Mouse (Mus musculus): Measurements from ENCODE around the gene Cox20.
"Not testable (repeated sequence)": the region's sequence is repeated elsewhere in the genome, so short reads cannot be mapped to it uniquely, and the experiment has no call there.

Cox20 gene

DNA sequence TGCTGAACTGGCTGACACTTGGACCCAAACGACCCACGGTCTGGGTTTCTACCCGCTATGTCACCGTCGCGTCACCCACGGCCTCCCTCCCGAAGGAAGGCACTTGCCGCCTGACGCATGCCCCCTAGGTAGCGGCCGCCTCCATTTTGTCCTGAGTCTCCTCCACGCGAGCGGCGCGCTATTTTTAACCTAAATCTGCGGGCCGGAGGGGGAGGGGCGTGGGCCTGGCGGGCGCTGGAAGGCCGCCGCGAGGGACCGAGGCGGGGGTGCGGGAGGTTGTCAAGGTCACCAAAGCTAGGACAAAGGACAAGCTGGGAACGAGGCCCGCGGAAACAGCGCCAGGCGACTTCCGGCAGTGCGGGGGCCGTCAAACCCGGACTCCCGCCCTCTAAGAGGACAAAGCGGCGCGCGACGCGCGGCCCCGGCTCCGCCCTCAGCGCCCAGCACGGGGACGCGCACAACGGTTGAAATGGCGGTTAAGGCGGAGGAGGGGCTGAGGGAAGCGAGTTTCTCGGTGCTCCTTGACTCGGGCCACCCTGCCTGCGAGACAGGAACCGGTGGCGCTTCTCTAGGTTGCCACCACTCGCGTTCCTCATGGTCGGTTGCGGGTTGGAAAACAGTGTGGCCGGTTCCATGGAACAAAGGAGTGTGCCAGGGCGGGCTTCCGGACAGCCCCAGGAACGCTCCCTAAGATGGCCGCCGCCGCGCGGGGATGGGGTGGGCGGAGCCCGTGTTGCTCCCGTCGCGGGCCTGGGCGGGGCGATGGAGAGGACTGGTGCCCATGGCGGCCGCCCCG, at the start of gene Cox20:
Cox20 (plus strand) TSS at position 742 of the 796 bp plus-strand sequence.
- peak; percentile 95 to 97 for DNase-seq (ENCODE audit: low spot score in 2 of 2)

DNA sequence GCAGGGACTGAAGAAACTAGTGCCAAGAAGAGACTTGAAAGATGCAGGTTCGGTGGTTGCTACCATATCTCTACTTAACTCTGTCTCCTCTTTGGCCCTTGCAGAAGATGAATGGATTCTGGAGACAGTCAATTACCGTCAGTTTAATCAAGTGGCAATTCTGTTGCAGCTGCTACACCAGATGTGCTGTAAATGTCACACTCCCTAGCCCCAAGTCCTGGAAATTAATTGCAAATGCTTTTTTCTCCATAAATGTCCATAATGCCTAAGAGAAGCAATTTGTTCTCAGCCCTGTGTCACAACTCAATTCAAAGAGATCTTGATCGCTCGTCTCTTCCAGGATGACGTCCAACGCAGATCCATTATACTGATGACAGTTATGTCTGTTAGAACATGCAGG, 48.3 kb upstream of the Cox20 start:
- DNase-seq (ENCODE audit: low spot score in 2 of 2), result no peak

DNA sequence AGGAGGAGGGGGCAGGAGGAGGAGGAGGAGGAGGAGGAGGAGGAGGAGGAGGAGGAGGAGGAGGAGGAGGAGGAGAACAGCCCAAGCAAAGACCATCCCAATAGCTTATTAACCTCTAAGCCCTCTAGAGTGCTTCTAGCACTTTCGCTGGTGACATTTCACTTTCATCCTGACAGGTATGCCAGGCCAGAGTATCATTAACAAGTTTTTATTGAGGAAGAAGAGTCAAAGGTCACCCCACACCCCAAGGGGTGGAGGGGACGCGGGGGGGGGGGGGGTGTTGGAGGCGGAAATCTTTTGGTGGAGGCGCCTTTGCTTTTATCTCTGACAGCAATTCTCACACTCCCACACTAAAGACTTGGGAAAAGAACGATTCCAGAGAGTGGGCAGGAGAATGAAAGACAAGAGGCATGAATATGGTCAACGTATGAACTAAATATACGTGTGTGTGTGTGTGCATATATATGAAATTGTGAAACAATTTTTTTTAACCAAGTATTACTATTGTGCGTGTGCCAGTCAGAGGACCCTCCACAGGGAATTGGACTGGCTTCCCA, 43.7 kb upstream of the Cox20 start:
- DNase-seq (ENCODE audit: low spot score in 2 of 2), result no peak

DNA sequence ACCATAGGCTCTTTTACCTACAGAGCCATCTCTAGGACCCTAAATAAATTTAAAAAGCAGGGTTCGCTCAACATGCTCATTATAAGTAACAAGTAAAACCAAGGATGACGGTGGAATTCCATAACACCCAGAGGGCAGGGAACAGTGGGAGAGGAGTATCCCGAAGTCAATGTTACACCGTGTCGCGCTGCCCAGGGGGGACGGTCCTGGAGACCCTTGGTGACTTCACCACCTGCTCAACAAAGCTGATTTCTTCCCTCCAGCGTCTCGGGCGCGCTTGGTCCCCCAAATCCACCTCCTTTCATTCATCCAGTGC, 43.2 kb upstream of the Cox20 start:
- no peak for DNase-seq (ENCODE audit: low spot score in 2 of 2)

DNA sequence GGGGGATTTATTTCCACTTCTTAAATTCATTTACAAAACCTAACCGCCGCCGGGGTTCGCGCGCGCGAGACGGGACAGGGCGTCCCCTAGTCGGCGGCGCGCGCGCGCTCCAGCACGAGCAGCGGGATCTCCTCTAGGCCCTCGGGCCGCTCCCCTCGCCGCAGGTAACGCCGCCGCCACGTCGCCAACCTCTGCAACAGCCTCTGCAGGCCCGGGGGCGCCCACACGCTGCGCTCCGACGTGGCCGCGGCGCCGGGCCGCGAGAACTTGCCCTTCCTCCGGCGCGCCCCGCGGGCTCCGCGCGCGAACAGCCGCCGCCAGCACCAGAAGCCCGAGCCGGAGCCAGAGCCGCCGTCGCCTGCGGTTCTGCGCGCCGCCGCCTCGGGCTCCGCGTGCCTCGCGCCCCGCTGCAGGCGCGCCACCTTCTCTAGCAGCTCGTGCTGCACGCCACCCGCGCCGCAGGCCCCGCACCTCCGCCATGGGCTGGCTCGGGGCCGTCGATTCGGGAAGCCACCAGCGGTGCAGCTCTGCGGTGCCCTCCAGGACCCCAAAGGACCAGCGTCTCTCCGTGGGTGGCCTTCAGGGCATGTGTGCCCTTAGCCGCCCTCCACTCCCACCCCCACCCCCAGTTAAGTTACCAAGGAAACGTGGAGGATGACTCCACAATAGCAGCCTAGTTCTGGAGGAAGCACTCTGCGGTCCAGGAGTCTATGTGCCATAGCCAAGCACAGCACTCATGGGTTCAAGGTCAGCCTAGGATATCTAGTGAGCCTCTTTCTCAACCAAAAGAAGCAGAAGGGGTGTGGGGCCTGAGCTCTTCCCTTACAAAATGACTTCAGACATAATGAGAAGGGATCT, 42.6 kb upstream of the Cox20 start:
- peak in 1 of 2 experiments; percentile 4 for DNase-seq (ENCODE audit: low spot score in 2 of 2)

DNA sequence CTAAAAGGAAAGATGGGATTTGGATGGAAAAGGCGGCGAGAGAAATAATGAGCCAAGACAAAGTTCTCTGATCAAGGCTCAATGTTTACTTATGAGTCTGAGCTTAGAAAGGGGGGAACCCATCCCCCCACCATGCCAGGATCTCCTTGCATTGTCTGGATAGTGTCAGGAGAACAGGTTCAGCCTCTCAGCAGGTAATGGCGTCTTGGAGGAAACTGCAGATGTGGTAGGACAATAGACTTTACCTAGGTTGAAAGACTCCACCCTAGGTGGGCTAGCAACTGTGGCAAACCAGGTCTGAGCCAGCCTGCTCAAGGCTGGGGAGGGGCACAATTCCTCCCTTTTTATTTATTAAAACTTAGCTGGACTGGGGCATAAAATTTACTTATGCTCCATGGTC, 35.6 kb upstream of the Cox20 start:
- DNase-seq (ENCODE audit: low spot score in 2 of 2), result not testable (repeated sequence)

DNA sequence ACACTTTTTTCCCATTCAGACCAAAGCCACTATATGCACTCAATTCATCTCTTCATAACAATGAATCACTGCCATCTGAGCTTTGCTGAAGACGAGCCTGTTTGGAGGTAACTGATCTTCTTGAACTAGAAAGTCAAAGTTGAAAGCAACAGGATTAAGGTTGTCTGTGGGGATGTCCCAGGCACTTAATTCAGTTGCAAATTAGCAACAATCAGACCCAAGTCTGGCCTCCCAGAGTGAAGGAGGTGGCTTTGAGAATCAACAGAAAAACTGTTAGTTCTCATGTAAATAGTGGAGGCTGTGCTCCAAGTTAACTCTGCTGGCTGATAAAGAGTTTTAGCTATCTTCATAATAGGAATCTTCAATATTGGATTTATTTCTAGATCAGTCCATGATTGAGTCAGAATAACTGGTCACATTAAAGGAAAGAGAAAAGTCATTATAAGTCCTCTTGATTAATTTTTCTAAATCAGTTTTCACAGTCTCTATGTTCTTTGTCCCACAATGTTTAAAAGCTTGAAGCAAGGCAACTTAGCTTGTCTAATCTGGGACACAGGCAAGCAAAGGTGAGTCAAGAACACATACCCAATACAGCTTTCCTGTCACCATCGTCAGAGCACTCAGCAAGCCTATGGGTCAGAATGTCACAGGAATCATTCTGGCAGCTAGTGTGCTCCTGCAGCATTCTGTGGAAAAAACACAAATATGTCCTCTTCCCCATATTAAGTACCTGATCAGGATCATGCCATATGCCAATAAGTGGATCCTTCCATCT, 34.8 kb upstream of the Cox20 start:
- no peak for DNase-seq (ENCODE audit: low spot score in 2 of 2)

DNA sequence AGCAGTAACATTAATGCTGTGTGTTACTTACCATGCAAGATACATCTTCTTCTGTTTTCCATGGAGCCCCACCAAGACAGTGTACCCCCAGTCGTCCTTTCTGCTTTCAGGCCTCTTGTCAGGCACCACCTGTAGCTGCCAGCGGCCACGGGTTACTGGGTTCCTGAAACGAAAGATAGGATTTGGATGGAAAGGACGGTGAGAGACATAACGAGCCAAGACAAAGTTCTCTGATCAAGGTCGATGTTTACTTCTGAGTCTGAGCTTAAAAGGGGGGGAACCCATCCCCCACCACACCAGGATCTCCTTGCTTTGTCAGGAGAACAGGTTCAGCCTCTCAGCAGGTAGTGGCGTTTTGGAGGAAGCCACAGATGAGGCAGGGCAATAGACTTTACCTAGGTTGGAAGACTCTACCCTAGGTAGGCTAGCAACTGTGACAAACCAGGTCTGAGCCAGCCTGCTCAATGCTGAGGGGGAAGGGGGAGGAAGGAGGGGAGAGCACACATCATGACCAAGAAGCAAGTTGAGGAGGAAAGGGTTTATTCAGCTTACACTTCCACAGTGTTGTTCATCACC, 31.2 kb upstream of the Cox20 start:
- no peak for DNase-seq (ENCODE audit: low spot score in 2 of 2)

DNA sequence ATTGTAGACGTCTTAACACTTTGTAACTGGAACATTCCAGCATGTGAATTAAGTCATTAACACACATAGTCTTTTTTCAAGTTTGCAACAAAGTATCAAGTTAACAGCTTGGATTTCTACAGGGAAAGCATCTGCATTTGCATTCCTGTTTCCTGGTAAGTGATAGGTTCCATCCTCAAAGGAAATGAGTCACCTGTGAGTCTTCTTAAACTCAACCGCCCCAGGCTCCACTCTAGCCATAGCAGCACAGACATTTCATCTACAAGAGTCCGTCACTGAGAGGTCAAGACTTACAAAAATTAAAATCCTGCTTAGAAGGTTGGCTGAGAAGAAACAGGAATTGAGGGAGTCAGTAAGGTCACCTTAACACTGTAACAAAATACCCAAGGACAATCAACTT, 27.2 kb upstream of the Cox20 start:
- no peak for DNase-seq (ENCODE audit: low spot score in 2 of 2)

DNA sequence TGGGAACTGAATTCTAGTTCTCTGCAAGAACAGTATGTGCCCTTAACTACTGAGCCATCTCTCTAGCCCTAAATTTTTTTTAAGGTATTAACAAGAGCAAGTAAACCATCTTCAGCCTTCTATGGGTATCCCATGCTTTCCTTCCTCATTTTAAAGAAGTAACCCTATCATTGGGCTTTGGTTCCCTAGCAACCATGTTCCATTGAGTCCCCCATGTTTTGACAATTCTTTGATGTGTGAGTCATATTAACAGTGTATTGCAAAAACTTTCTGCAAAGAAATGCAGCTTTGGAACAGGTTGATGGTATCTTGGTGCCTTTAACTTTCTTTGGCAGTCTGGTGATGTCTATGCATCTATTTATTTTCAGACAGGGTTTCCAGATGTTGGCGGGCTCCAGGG, 24.9 kb upstream of the Cox20 start:
- no peak for DNase-seq (ENCODE audit: low spot score in 2 of 2)

DNA sequence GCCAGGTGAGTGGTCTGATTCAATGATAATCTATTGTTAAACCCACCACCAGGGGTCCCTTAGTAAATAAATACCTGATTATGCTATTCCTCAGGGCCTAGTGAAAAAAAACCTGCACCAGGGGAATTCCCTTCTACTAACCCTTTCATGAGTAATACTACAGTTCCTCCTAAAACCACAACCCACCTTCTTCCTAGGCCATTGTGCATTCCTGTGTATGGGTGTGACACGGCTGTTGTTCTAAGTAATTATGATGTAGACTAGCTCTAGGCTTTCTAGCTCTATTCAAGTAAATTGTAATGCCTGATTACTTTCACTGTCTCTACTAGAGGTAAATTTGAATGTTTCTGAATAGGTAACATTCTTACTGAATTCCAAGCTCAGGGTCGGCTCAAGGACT, 17.7 kb upstream of the Cox20 start:
- not testable (repeated sequence) for DNase-seq (ENCODE audit: low spot score in 2 of 2)

DNA sequence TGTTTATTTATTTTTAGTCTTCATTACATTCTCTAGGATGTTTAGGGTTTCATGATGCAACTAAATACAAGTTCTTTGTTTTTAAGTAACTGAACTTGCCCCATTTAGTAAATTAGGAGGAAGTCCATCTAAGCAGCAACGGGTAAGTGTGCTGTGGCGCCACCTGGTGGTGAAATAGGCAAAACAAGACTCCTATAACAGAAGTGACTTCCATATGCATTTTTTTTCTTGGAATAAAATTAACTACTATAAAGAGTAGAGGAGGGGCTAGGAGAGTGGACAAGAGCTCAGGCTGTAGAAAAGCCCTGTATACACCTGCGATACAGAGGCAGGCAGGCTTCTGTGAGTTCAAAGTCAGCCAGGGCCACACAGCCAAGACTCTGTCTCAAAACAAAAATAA, 15.5 kb upstream of the Cox20 start:
- DNase-seq (ENCODE audit: low spot score in 2 of 2), result peak; percentile 40 to 69

DNA sequence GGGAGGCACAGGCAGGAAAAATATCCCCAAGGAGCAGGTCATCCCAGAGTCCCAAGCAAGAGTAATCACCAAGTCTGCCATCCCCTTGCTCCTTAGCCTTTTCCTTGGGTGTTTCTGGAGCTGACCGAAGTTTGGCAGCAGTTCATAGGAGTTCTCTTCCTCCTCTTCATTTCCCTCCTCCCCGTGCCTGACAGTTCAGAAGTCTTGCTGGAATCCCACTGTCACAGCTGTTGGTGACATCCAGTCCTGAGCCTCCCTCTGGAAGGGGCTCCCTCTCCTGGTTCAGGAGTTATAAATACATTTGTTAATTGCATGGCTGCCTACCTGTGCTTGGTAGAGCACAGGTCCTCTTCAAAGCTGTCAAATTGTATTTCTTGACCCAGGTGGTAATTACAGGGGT, 9.4 kb upstream of the Cox20 start:
- no peak for DNase-seq (ENCODE audit: low spot score in 2 of 2)

DNA sequence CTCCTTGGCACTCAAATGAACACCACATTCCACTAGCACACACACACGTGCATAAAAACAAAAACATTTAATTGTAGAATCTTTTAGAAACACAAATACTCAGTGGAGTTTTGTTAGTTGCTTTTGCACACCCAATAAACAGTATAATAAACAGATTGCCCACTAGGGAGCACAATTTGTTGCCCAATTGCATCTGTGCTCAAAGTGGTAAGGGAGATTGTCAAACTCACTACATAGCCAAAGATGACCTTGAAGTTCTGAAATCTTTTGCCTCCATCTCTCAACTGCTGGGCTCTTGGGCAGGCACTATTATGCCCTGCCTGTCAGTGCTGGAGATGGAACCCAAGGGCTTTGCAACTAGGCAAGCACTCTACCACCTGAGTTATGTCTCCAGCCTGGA, 8.8 kb upstream of the Cox20 start:
- no peak for DNase-seq (ENCODE audit: low spot score in 2 of 2)

DNA sequence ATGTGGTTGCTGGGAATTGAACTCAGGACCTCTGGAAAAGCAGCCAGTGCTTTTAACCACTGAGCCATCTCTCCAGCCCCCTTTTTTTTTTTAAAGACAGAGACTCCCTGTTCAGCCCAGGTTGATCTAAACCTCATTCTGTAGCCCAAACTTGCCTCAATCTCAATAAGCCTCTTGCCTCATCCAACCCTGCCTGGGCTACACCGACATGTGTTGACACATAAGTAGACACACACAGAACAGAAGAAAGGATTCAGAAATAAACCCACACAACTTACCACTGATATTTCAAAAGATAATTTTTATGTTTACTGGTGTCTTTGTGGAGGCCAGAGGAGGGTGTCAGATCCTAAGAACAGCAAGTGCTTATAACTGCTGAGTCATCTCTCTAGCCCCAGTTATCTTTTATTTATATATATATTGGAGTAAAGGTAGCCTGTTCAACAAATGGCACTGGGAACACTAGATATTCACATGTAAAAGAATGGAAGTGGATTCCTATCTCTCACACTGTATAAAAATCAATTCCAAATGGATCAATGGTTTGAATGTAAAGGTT, 5.8 kb upstream of the Cox20 start:
- DNase-seq (ENCODE audit: low spot score in 2 of 2), result no peak

DNA sequence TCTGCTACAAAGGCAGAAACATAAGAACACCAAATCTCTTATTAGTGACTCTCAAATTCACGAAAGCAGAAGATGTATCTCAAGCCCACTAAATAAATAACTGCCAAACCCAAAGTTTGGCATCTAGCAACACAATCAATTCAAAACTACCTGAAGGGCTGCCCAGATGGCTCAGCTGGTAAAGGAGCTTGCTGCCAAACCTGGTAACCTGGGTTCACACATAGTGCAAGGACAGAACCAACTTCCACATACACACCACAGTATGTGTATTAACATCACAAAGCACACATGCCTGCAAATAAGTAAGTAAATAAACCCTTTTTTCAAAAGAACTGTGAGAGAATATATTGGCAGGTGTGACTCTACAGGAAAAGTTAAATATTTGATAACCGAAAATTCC, 4.7 kb upstream of the Cox20 start:
- DNase-seq (ENCODE audit: low spot score in 2 of 2), result no peak

DNA sequence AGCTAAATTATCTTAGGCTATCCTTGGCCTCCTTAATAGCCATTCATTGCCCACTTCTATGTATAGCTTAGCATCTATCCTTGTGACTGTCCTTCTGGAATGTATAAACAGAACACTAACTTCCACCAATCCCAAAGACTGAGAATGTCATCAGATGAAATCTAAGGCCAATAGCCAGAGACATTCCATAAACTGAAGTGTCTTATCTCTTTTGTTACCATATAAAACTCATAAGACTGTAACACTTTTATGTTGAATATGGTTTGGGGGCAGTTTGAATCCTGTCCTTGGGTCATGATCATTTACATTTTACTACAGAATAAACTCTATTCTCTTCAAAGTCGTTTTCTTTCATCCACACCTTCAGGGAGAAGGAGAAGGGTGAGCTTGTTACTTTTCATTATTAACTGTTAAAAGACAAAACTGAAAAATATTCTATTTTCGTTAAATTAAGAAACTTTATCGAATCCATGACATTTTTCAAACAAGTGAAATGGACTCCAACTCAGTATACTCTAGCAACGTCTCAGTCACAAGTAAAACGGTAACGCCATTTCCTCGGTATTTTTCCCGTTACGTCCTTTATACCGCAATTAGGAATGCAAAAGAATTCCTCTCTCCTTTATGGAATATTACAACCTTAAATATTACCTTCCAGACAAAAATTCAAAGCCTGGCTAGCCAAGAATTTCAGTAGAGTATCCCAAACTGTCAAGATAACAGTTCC, 1.5 kb upstream of the Cox20 start:
- no peak for DNase-seq (ENCODE audit: low spot score in 2 of 2)

DNA sequence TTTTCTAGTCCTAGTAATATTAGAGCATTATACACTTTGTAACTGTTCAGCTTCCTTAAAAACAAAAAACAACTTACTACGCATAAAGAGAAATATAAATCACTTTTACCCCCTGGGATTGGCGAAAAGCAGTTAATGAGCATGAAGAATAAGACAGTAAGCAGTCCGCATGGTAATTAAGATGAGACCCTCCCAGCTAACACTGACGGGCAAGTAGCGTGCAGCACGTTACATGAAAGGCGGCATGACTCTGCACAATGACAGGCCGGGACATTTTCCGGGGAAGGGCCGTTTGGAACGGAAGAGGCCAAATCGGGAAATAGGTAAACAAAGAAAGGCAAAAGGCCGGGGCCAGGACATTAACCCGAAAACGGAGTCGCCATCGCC, 935 bp upstream of the Cox20 start:
- DNase-seq (ENCODE audit: low spot score in 2 of 2), result peak in 1 of 2 experiments; percentile 70

DNA sequence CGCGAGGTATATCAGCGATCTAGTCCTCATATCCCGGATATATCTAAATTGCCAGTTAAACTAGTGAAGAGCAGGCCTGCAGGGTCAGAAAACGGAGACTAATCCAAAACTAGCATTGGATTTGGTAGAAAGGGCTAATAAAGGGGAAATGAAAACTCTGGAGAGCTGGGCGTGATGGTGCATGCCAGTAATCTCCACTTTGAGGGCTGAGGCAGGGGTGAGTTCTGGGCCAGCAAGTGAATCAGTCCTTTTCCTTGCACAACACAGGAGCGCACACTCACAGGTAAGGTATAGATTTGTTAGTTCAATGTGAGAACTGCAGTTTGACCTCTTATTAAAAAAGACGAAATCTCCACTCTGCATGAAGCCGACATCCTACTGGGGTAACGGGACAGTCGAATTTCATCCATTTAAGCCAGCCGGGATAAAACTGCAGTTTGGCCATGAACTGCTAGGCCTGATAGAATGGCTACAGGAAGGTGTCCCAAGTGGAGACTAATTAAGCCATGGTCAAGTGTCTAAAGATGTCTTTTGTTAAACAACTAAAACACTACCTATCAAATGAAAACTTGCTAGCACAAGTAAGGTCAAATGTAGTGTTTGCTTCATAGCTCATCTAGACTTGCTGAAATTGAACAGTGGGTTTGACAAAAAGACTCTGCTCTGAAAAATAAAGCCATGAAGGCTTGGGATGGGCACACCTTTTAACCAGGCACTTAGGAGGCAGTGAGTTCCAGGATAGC, 536 bp downstream of the Cox20 start:
- peak in 1 of 2 experiments; percentile 21 for DNase-seq (ENCODE audit: low spot score in 2 of 2)
